Mouse (Mus musculus) cortical plate, adult 2 months (tissue): Measurements from ENCODE around the gene Rab43.

Source experiments
- CTCF ChIP-seq: fragments of 200-500 bp; IDR thresholded peaks from 2 replicates; pipeline ENCODE4 v1.5.1; 2011; ENCODE audit warnings: mild to moderate bottlenecking, control low read depth, low read length; ENCODE audit not compliant: insufficient read depth; ENCODE audit errors: extremely low read depth
- POLR2A ChIP-seq: fragments of 200-500 bp; IDR thresholded peaks from 2 replicates; pipeline ENCODE4 v1.6.1; 2011; ENCODE audit warnings: mild to moderate bottlenecking, low read length, control low read depth; ENCODE audit not compliant: insufficient read depth; ENCODE audit errors: extremely low read depth

DNA sequence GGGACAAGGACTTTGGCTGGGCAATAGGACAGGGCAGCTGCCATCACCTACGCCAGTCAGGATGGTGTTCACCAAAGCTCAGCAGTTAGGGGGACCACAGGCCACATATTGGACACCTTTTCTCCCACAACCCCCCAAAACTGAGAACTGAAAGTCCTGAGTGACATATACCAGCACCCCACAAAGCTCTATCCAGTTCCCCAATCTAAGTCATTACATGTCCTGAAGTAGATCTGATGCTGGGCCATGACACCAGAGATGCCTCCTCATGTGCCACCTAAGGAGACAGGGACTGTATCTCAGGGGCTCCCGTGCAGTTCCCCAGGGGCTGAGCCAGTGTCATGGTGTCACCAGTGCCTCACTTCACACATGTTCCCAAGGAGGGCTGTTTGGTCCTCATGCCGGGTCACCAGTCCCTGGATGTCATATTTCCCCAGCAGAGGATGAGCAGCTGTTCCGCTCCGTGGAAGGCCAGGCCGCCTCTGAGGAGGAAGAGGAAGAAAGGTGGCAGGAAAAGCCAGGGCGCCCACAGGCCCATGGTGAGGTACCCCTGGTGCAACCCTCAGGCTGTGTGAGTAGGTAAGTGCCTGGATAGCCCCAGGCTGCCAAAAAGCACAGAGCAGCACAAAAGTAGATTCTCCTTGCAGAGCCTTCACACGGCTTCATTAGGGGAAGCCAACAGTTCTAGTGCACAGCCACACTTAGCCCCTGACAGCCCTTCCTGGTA, 61.6 kb downstream of the Rab43 start:
- TF ChIP-seq CTCF (no peak), POLR2A (no peak)
